8 mouse cellular contexts compared by ENCODE assay signal in the genomic region with DNA sequence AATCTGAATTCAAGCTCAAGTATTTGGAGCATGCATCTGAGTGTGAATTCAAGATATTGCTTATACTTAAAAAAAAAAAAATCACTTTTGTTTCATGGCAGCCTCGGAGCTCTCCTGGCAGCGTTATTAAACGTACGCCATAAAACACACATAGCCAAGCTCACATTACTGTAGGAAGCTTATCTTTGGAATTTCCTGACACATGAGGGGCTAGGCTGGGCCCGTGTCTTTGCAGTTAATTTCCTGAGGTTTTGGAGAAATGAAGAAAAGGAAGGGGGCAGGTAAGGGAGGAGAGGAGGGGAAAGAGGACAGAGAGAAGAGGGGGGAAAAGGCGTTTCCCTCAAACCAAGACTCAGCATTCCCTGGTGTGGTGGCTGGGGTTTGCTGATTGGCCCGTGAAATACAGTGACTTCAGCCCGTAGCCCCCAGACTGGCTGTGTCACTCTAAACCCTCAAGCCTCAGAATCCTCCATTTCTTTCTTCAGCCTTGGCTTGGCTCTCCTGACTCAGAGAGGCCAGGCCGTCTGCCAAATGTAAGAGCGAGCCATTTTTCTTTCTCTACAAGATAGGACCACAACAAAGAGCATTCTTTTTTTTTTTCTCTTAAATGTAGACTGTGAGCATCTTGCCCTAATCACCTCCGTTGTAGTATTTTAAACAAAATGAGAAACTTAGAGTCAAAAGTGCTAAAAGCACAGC. TPM values are rescaled to one million over a fixed set of nuclear protein-coding genes. Genes with fewer than 3 reads are reported as not detected.
DNase-seq lines count a peak whose midpoint lies in the region; ATAC-seq lines count a peak whose summit lies in the region.

No protein-coding gene starts in this region.

- H3K9me3 ChIP-seq in forebrain, embryonic 10.5 days = peaks cover 5% of the 10 kb centered on the region; the same call in 1 of the 2 replicates
- H3K9me3 ChIP-seq in forebrain, embryonic 11.5 days (ENCODE audit: control insufficient read depth, low read length) = no peaks in the 10 kb centered on the region

- H3K27ac ChIP-seq in forebrain, embryonic 10.5 days = peak overlapping the region; percentile 63; the same call in 1 of the 2 replicates
- no peak overlapping the region for H3K27ac ChIP-seq in forebrain, embryonic 11.5 days (ENCODE audit: low read depth, low read length)

- H3K9ac ChIP-seq in forebrain, embryonic 11.5 days (ENCODE audit: low read length) = no peak overlapping the region

- no peak overlapping the region for H3K4me2 ChIP-seq in forebrain, embryonic 11.5 days (ENCODE audit: low read depth, low read length, severe bottlenecking)

- H3K36me3 ChIP-seq in forebrain, embryonic 10.5 days (replicated peaks) = peaks cover 61% of the 10 kb centered on the region
- peaks cover 6% of the 10 kb centered on the region for H3K36me3 ChIP-seq in forebrain, embryonic 11.5 days (ENCODE audit: control insufficient read depth, insufficient read depth, low read length)

- peaks cover 17% of the 10 kb centered on the region for H3K4me1 ChIP-seq in forebrain, embryonic 10.5 days
- 0 out of 2 replicates have a peak, but pooled peaks cover 3% of the 10 kb centered on the region for H3K4me1 ChIP-seq in forebrain, embryonic 11.5 days (replicated peaks; ENCODE audit: control insufficient read depth, insufficient read depth, low read length)

- no peaks in the 10 kb centered on the region for H3K27me3 ChIP-seq in forebrain, embryonic 10.5 days (ENCODE audit: poor library complexity, severe bottlenecking)
- H3K27me3 ChIP-seq in forebrain, embryonic 11.5 days (ENCODE audit: control insufficient read depth, insufficient read depth, low read length) = no peaks in the 10 kb centered on the region

- 67% methylated on average over 11 of the region's 11 CpGs for WGBS in forebrain, embryonic 10.5 days
- 65% methylated on average over 11 of the region's 11 CpGs for WGBS in forebrain, embryonic 11.5 days

- intact Hi-C loops in heart, postnatal 14 days (cut with DNase I) = no loop called here

- no peak for ATAC-seq in forebrain, embryonic 11.5 days (replicated peaks; ENCODE audit: low FRiP score)
- peak; percentile 58 for ATAC-seq in megakaryocyte progenitor cell, adult 5-6 weeks (replicated peaks; ENCODE audit: poor library complexity)

- no peak overlapping the region for H3K4me3 ChIP-seq in forebrain, embryonic 10.5 days
- no peak overlapping the region for H3K4me3 ChIP-seq in forebrain, embryonic 11.5 days (ENCODE audit: low read depth, low read length)

- DNase-seq in forebrain, embryonic 10.5 days (ENCODE audit: extremely low spot score, low spot score) = no peak
- no peak for DNase-seq in forebrain, embryonic 11.5 days (ENCODE audit: low spot score)
- peak; percentile 30 for DNase-seq in 3134 (ENCODE audit: extremely low read depth, insufficient read length, low spot score)
- peak; percentile 36 to 40 for DNase-seq in cerebellum, postnatal 36 days
- DNase-seq in heart, postnatal 14 days = peak; percentile 40 to 60
- no peak for DNase-seq in urinary bladder, postnatal 10 days (ENCODE audit: low spot score)
- DNase-seq in embryo, embryonic 9.5 days (ENCODE audit: extremely low spot score) = no peak

RNA-seq across cellular contexts. Expression of gene Dennd2a, which starts 42.5 kb away (rescaled TPM):
- polyA plus RNA-seq in forebrain, embryonic 10.5 days (2016; fragmentation: Nextera tagmentation; extraction: Ambion mirVana) = 32.8 and 33.4 TPM in 2 replicates
- 42.0 and 42.5 TPM in 2 replicates for polyA plus RNA-seq in forebrain, embryonic 11.5 days (2014; fragmentation: Nextera tagmentation; extraction: Ambion mirVana)
- total RNA-seq in heart, postnatal 14 days (2021) = 10 to 100 TPM; 13.6 to 15.3 TPM
- 1.1 TPM in 1 of 2 replicates, not detected in the other for total RNA-seq in megakaryocyte progenitor cell, adult 5-6 weeks (2015)
- total RNA-seq in megakaryocyte progenitor cell, adult 5-6 weeks (2017) = 0.46 TPM in 1 of 2 replicates, not detected in the other

RNA-seq across cellular contexts. Expression of gene Adck2, which starts 58.5 kb away (rescaled TPM):
- polyA plus RNA-seq in forebrain, embryonic 10.5 days (2016; fragmentation: Nextera tagmentation; extraction: Ambion mirVana) = 19.1 and 22.1 TPM in 2 replicates
- 23.2 and 26.6 TPM in 2 replicates for polyA plus RNA-seq in forebrain, embryonic 11.5 days (2014; fragmentation: Nextera tagmentation; extraction: Ambion mirVana)
- 10 to 100 TPM; 15.3 to 18.3 TPM for total RNA-seq in heart, postnatal 14 days (2021)
- total RNA-seq in megakaryocyte progenitor cell, adult 5-6 weeks (2015) = 7.5 and 7.6 TPM in 2 replicates
- 5.6 and 7.3 TPM in 2 replicates for total RNA-seq in megakaryocyte progenitor cell, adult 5-6 weeks (2017)

Comparison
In these comparisons a context has a peak if more than half of its experiments do, and no peak if none do; other contexts are left out.
1. DNase-seq: peak in 3134 (single experiment), cerebellum, postnatal 36 days (2 of 2) and heart, postnatal 14 days (2 of 2); none in forebrain, embryonic 10.5 days (single experiment), forebrain, embryonic 11.5 days (single experiment), urinary bladder, postnatal 10 days (single experiment) and embryo, embryonic 9.5 days (single experiment).
2. RNA of gene Dennd2a, which starts 42.5 kb away (total RNA-seq): 13.6 to 15.3 TPM in heart, postnatal 14 days; 0.46 to 1.1 TPM in megakaryocyte progenitor cell, adult 5-6 weeks; every median in the first group is over 4 times any median in the second.